Mouse (Mus musculus): ENCODE measurements at regions not wholly inside any gene's neighbourhood (a gene's known extent, or its start where the extent isn't known, plus 50 kb on each side); places are given as distances from the start of the nearest gene placed in this dataset.

DNA sequence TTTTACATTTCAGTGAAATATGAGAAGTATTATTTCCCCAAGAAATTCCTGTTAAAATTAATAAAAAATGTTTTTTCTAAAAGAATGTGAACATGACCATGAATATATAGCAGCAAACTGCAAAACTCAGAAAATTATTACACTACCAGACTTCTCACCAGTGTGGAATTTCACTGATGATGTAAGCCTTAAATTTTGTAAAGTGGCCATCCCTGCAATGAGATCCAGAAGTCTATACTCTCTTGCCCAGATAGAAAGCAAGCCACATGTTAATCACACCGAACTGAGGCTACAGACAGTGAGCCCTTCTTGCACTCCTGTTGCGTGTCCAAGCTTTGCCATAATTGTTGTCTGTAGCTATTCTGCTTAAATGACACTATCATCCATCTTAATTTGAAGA is 62.6 kb upstream of the P3h2 start:
- no peak for DNase-seq

DNA sequence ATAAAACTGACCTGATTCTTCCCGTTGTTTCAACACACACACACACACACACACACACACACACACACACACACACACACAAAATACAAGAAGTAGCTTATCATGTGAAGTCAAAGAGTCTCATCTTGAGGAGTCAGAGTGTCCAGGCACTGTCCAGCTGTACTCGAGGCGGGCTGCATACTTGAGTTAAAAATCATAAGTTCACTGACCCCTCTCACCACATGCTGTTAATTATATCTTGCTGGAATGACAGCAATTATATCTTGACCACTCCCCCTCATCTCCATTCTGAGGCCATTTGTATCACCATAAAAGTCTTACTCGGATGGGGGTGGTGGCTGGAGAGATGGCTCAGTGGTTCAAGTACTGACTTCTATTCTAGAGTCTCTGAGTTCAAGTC is 58.5 kb upstream of the P3h2 start:
- DNase-seq, result no peak

- no peak for DNase-seq
Observed at GRCm38 (mm10) chr16:26163401-26163800, 57.8 kb upstream of the P3h2 start.

- DNase-seq, result no peak
Observed at GRCm38 (mm10) chr16:26157606-26158005, 52.0 kb upstream of the P3h2 start.
